Mouse (Mus musculus): ENCODE measurements at regions not wholly inside any gene's neighbourhood (a gene's known extent, or its start where the extent isn't known, plus 50 kb on each side); places are given as distances from the start of the nearest gene placed in this dataset.

GRCm38 (mm10) chr4:48871105-48871504, 188.0 kb upstream of the Plppr1 start:
- DNase-seq (ENCODE audit: low spot score in 2 of 2), result no peak

DNA sequence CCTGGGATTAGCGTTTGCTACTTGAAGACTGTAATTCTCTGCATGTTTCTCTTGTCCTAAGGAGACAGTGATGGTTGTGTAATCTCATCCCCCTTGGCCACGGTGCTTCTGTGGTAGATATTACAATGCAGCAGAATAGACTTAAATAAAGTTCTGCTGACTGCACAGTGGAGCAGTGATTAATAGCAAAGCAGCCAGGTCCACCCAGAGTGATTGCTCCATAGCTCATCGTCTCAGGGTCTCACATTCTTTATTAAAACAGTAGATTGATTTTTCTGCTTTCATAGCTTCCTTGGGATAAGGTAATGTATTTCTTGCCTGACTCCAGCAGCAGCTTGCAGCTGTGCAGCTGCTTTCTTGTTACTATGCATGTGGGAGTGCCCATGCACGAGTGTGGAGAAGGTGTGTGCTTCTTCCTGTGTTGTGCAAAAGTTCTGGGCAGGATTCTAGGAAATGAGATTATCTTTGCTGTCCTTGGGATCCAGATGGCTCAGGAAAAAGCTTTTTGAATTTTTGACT, 169.9 kb upstream of the Plppr1 start:
- no peak for DNase-seq (ENCODE audit: low spot score in 2 of 2)

GRCm38 (mm10) chr4:48904551-48904950, 154.5 kb upstream of the Plppr1 start:
- DNase-seq (ENCODE audit: low spot score in 2 of 2), result no peak

DNA sequence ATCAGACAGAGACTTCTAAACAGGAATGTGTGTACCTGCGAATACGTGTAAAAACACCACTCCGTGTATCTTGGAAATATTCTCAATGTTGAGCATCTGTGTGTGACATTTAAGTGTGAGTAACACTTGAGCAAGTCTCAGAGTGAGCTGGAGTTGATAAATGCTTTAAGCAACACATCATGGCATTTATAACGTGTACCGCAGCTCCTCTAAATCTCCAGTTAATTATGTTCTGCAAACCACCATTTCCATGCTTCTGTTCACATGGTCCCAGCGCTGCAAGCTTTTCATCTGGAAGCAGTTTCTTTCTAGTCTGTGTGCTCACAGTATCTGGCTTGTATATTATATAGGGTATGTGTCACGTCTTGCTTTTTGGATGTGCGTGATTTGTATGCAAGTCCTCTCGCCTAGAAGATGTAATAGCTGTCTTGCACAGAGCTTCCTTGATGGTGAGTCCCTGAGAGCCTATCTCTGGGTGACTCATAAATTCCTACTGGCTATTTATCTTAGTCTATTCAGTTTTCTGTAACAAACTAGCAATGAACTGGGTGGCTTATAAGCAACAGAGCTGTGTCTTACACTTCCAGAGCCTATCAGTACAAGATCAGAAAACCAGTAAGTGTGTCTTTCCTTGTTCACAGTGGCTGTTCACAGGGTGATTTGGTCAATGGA, 153.7 kb upstream of the Plppr1 start:
- no peak for DNase-seq (ENCODE audit: low spot score in 2 of 2)

- DNase-seq (ENCODE audit: low spot score in 2 of 2), result no peak
Measured at GRCm38 (mm10) chr4:48909161-48909560, 149.9 kb upstream of the Plppr1 start.

DNA sequence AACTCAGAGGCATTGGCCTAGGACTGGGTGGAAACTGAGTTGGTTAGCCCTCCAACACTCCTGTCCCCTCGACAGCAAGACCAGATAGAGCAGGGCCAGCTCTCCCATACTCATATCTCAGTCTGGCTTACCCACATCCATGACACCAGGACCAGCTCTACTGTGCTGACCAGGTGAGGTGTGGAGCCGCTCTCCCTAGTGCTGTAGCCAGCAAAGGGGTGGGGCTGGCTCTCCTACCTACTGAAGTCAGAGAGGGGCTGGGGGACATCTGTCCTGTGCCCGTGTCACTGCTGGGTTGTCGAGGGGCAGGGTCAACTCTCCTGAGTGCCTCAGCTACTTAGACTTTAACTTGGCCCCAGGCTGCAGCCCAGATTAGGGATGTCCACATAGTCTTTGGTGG, 145.8 kb upstream of the Plppr1 start:
- DNase-seq (ENCODE audit: low spot score in 2 of 2), result no peak

- DNase-seq (ENCODE audit: low spot score in 2 of 2), result peak; percentile 42 to 60
Measured at GRCm38 (mm10) chr4:48924576-48925459, 134.3 kb upstream of the Plppr1 start.

DNA sequence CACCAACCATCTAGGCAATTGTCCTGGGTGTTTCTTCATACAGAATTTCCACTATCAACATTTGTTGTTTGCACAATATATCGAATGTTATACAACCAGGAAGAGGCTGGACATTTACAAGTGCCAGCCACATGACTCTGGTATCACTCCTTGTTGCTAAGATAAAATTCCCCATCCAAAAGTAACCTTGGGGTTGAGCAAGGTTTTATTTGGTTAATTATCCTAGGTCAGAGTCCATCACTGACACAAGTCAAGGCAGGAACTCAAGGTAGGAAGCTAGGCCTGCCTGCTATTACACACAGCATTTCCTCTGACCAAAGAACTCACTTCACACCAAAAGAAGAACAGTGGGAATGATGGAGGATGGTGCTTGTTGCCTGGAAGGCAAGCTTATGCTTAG, 120.7 kb upstream of the Plppr1 start:
- no peak for DNase-seq (ENCODE audit: low spot score in 2 of 2)

DNA sequence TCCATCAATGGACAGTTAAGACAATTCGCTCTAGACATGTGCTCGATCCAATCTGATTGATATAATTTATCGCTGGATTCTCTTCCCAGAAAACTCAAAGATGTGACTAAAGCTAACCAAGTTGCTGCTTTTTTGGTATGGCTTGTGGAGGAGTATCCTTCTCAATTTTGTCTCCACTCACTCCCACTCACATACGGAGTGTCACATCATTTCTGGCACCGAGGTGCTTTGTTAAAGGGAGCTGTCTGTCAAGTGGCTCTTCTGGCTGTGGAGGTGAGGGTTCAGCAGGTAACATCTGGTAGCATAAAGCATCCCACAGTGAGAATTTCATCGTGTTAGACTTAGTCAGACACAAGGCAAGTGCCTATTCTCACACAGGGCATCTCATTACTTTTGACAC, 120.2 kb upstream of the Plppr1 start:
- DNase-seq (ENCODE audit: low spot score in 2 of 2), result peak in 1 of 2 experiments; percentile 26

DNA sequence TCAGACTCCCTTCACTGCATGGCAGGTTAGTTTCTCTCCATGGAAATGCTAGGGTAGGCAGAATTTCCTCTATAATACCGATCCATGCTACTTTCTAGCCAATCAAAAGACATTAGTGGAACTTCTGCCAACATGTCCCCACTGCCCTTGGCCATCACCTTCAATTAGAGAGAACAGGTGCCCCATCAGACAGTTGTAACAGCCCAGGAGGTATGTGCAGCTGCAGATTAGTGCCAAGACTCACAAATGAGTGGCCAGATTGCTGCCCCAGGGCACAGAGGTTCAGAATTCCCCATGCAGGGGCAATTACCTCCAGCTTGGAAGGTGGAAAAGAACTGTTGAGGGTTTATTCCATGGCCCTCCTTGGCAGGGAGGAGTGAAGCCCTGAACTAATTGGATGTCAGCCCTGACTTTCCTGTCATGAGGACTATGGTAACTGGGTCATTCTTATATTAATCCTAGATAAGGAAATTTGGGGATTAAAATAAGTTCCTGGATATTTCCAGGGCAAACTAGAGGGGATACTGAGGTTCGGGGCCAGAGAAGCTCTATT, 113.7 kb upstream of the Plppr1 start:
- no peak for DNase-seq (ENCODE audit: low spot score in 2 of 2)

DNA sequence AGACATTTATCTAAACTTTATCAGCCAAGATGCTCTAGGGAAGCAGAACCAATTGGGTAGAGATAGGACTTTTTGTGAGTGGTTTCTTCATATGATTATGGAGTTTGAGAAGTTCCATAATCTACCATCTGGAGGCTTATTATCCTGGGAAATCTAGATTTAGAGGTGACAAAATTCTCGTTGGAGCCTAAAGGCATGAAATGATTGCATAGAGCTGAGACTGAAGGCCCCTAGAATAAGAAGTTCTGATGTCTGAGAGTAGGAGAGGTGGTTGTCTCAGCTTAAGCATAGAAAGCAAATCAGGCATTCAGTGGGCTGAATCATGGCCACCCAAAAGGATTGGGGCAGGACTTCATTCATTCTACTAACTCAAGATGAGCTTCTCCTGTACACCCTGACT, 106.1 kb upstream of the Plppr1 start:
- no peak for DNase-seq (ENCODE audit: low spot score in 2 of 2)

DNA sequence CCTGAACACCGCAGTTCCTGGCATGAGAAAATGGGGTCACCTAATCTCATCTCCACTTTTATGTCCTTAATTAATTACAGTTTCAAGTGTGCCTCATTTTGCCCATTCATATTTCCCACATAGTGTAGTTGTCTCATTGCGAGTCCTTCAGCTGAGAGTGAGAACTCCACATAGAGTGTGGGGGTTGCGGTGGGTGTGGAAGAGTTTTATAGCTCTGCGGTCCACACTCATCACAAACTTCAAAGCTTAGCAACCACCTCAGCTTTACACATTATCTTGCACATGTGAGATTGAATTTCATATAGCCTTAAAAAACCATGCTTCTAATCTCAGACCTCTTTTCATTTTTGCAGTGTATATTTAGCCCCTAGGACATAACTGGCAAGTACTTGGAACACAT, 83.3 kb upstream of the Plppr1 start:
- no peak for DNase-seq (ENCODE audit: low spot score in 2 of 2)

- no peak for DNase-seq (ENCODE audit: low spot score in 2 of 2)
Measured at GRCm38 (mm10) chr4:48992021-48992420, 67.1 kb upstream of the Plppr1 start.
